Mouse (Mus musculus): Measurements from ENCODE around the gene Rpl32. TPM values are rescaled to one million over a fixed set of nuclear protein-coding genes. Genes with fewer than 3 reads are reported as not detected.

The Rpl32 gene
- polyA plus RNA-seq, 1 experiment from 2014 or later: 1,114 TPM

DNA sequence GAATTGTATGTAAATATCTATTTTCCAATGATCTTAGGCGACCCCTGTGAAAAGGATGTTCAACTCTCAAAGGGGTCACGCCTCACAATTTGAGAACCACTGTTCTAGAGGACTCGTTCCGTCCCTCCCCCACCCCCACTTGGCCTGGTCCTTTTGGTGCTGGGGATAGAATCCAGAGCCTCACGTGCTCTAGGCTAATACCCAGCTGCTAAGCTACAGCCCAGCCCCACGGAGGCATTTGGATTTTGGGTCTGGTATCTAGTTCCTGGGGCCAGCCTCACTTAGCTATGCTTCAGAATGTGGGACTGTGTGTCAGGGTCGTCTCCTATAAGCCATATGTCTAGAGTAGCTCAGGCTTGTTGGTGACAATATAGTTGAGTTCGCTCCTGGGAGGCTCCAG lies 3.1 kb upstream of the Rpl32 start:
- no peak overlapping the region for H3K4me3 ChIP-seq (replicated peaks)
- peaks cover 11% of the 10 kb centered on the region for H3K36me3 ChIP-seq (replicated peaks)
- H3K9ac ChIP-seq: no peak overlapping the region
- WGBS (ENCODE audit: insufficient replicate concordance): 66% methylated on average over 8 of the region's 8 CpGs
- H3K9me3 ChIP-seq (replicated peaks): no peaks in the 10 kb centered on the region
- H3K27me3 ChIP-seq: no peaks in the 10 kb centered on the region
- H3K27ac ChIP-seq (replicated peaks): no peak overlapping the region
- no peak for ATAC-seq (ENCODE audit: insufficient read depth)
- H3K4me1 ChIP-seq (replicated peaks): peaks cover 32% of the 10 kb centered on the region
- no peak overlapping the region for H3K4me2 ChIP-seq

DNA sequence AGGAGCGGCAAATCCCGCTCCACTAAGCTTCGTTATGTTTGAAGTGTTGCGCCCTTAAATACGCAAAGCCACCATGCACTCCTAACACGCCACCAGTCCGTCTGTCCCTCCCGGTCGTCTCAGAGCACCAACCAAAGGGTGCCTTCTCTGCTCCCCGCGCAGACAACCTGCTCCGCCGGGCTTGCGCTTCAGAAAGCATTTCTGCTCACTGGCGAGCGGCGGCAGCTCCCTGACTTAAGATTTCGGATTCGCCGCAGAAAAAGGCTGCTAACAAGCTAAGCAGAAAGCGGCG lies 405 bp downstream of the Rpl32 start:
- Histone ChIP-seq H3K27ac (replicated peaks) (peak overlapping the region; percentile 86), H3K27me3 (no peaks in the 10 kb centered on the region), H3K9ac (peak overlapping the region; percentile 95), H3K36me3 (replicated peaks) (peaks cover 43% of the 10 kb centered on the region), H3K4me1 (replicated peaks) (peaks cover 41% of the 10 kb centered on the region), H3K9me3 (replicated peaks) (no peaks in the 10 kb centered on the region), H3K4me2 (peak overlapping the region; percentile 76), H3K4me3 (replicated peaks) (peak overlapping the region; percentile 96)
- WGBS (ENCODE audit: insufficient replicate concordance): under 1% methylated on average over 22 of the region's 22 CpGs
- no peak for ATAC-seq (ENCODE audit: insufficient read depth)

DNA sequence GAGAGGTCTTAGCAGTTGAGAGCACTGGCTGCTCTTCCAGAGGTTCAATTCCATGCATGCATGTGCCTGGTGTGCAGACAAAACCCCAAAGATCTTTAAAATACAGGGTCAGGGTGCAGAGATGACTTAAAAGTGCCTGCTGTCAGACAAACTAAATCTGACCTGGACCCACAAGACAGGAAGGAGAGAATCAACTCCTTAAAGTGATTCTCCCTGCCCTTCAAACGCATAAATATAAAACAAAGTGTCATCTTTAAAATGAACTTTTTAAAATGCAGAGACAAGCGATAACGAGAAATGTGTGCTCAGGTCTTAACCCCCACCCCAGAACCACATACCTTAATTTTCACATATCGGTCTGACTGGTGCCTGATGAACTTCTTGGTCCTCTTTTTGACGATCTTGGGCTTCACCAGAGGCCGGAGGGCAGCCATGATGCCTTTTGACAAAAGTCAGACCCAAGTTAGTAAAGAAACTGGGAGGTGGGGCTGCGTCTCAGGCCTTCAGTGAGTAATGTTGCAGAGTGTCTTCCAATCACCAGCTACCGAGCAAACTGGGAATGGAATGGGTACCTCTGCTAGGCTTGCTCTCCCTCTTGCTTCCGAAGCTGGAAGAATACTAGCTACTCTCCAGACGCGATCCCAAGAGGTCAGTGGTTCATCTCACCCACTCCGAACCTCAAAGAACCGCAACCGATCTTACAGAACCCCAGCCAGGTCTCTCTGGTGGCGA lies 917 bp downstream of the Rpl32 start:
- no peak for ATAC-seq (ENCODE audit: insufficient read depth)
- peaks cover 48% of the 10 kb centered on the region for H3K36me3 ChIP-seq (replicated peaks)
- peak overlapping the region; percentile 95 for H3K9ac ChIP-seq
- no peaks in the 10 kb centered on the region for H3K27me3 ChIP-seq
- H3K4me2 ChIP-seq: peak overlapping the region; percentile 76
- under 1% methylated on average over 15 of the region's 15 CpGs for WGBS (ENCODE audit: insufficient replicate concordance)
- H3K9me3 ChIP-seq (replicated peaks): no peaks in the 10 kb centered on the region
- peaks cover 41% of the 10 kb centered on the region for H3K4me1 ChIP-seq (replicated peaks)
- H3K4me3 ChIP-seq (replicated peaks): peak overlapping the region; percentile 96
- H3K27ac ChIP-seq (replicated peaks): peak overlapping the region; percentile 86

DNA sequence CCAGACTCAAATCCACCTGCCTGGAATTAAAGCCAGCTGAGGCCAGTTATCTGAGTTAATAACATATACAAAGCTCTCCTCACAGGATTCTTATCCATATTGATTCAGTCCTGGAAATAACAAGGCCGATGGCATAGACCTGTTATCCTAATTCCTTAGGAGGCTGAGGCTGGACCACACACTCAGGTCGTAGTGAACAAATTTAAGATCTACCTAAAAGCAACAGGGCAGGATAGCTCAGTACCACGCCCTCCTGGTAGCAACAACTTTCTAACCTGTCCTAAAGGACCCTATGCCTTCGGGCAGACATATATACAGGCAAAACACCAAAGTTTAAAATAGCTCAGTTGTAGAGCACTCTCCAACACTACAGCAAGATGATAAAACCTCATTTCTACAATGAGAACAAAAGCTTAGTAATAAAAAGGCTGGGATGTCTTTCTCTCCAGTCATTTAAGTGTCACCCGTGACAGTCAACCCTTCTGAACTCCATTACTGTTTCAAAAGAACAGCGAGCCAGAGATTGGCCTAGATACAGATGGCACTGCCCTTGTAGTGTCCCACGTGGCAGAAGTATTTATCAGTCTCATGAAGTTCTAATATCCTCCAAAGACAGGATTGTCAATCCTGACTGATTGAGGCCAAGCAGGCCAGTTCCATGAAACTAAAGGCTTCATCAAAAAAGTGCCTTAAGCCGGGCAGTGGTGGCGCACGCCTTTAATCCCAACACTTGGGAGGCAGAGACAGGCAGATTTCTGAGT lies 3.9 kb downstream of the Rpl32 start:
- Histone ChIP-seq H3K9me3 (replicated peaks) (no peaks in the 10 kb centered on the region), H3K4me2 (no peak overlapping the region), H3K9ac (no peak overlapping the region), H3K4me3 (replicated peaks) (no peak overlapping the region), H3K27me3 (no peaks in the 10 kb centered on the region), H3K36me3 (replicated peaks) (peaks cover 73% of the 10 kb centered on the region), H3K4me1 (replicated peaks) (peaks cover 40% of the 10 kb centered on the region), H3K27ac (replicated peaks) (no peak overlapping the region; the same call in 1 of the 2 replicates)
- ATAC-seq (ENCODE audit: insufficient read depth): no peak
- 56% methylated on average over 10 of the region's 10 CpGs for WGBS (ENCODE audit: insufficient replicate concordance)

DNA sequence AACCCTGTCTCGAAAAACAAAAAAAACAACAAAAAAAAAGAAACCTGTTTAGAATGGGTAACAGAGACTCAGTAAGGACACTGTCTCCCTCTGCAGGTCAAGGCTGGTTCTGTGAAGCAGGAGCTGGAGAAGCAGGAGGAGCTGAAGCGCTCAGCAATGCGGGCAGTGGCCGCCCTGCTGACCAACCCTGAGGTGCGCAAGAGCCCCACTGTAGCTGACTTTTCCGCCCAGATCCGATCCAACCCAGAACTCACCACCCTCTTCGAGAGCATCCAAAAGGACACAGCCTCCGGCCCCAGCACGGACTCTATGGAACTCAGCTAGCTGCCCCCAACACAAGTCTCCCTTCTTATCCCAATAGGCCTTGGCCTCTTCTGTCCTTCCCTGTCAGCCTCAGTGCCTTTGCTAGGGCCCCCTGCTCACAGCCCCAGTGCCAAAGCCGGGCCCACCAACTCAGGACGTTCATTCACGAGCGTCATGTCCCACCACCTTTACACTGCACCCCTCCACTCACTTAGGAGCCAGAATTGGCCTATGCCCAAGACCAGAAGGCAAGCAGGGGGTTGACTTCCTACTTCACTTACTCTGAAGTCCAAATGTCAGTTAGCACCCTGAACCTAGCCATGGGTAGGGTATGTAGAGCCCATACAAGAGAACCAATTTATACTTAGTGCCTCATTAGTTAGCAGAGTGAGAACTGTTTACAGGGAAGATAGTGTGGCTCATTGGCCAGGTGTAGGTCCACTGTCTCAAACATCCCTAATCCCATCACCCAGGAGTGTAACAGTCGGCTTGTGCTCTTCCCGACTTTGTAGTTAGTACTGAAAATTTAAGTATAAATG lies 4.8 kb downstream of the Rpl32 start:
- H3K9me3 ChIP-seq (replicated peaks): no peaks in the 10 kb centered on the region
- H3K27ac ChIP-seq (replicated peaks): peak overlapping the region; percentile 9; the same call in 1 of the 2 replicates
- no peak overlapping the region for H3K9ac ChIP-seq
- H3K36me3 ChIP-seq (replicated peaks): peaks cover 82% of the 10 kb centered on the region
- no peak for ATAC-seq (ENCODE audit: insufficient read depth)
- 47% methylated on average over 16 of the region's 16 CpGs for WGBS (ENCODE audit: insufficient replicate concordance)
- H3K27me3 ChIP-seq: no peaks in the 10 kb centered on the region
- peaks cover 33% of the 10 kb centered on the region for H3K4me1 ChIP-seq (replicated peaks)
- H3K4me2 ChIP-seq: no peak overlapping the region
- no peak overlapping the region for H3K4me3 ChIP-seq (replicated peaks)

DNA sequence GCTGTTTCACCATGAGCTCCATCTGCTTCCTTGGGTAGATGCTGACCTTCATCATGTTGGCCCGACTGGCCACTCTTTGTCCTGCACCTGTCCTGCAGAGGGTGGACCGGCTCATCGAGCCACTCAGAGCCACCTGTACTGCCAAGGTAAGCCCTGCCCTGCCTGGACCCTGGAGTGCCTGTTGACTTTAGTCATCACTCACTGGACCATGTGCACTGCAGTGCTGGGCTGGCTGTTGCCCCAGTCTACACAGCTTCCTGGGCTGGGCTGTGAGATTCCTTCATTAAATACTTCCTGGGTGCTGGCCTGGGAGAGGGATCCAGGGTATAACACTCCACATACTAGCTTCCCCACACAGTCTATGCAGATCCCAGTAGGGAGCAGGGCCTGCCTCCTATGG lies 6.7 kb downstream of the Rpl32 start:
- 0 out of 2 replicates have a peak, but pooled peaks have one; percentile 13 for ATAC-seq (ENCODE audit: insufficient read depth)
- Histone ChIP-seq H3K4me1 (replicated peaks) (peaks cover 22% of the 10 kb centered on the region), H3K4me2 (no peak overlapping the region), H3K4me3 (replicated peaks) (no peak overlapping the region), H3K27ac (replicated peaks) (no peak overlapping the region), H3K27me3 (no peaks in the 10 kb centered on the region), H3K36me3 (replicated peaks) (peaks cover 83% of the 10 kb centered on the region), H3K9ac (no peak overlapping the region), H3K9me3 (replicated peaks) (no peaks in the 10 kb centered on the region)
- 91% methylated on average over 3 of the region's 3 CpGs for WGBS (ENCODE audit: insufficient replicate concordance)

DNA sequence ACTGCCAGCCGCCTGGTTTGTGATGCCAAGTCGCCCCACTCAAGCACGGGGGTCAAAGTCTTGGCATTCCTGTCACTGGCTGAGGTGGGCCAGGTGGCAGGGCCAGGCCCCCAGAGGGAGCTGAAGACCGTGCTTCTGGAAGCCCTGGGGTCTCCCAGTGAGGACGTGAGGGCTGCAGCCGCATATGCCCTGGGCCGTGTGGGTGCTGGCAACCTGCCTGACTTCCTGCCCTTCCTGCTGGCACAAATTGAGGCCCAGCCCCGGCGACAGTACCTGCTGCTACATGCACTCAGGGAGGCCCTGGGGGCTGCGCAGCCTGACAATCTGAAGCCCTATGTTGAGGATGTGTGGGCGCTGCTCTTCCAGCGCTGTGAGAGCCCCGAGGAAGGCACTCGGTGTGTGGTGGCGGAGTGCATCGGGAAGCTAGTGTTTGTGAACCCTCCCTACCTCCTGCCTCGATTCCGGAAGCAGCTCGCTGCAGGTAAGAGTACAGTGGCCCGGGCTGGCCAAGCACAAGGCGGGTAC lies 15.8 kb downstream of the Rpl32 start:
- H3K9me3 ChIP-seq (replicated peaks): no peaks in the 10 kb centered on the region
- no peak overlapping the region for H3K4me2 ChIP-seq
- H3K27me3 ChIP-seq: no peaks in the 10 kb centered on the region
- no peaks in the 10 kb centered on the region for H3K4me1 ChIP-seq (replicated peaks)
- WGBS (ENCODE audit: insufficient replicate concordance): 80% methylated on average over 21 of the region's 21 CpGs
- peaks cover 17% of the 10 kb centered on the region for H3K36me3 ChIP-seq (replicated peaks)
- H3K4me3 ChIP-seq (replicated peaks): no peak overlapping the region
- ATAC-seq (ENCODE audit: insufficient read depth): no peak
- no peak overlapping the region for H3K27ac ChIP-seq (replicated peaks)
- no peak overlapping the region for H3K9ac ChIP-seq

DNA sequence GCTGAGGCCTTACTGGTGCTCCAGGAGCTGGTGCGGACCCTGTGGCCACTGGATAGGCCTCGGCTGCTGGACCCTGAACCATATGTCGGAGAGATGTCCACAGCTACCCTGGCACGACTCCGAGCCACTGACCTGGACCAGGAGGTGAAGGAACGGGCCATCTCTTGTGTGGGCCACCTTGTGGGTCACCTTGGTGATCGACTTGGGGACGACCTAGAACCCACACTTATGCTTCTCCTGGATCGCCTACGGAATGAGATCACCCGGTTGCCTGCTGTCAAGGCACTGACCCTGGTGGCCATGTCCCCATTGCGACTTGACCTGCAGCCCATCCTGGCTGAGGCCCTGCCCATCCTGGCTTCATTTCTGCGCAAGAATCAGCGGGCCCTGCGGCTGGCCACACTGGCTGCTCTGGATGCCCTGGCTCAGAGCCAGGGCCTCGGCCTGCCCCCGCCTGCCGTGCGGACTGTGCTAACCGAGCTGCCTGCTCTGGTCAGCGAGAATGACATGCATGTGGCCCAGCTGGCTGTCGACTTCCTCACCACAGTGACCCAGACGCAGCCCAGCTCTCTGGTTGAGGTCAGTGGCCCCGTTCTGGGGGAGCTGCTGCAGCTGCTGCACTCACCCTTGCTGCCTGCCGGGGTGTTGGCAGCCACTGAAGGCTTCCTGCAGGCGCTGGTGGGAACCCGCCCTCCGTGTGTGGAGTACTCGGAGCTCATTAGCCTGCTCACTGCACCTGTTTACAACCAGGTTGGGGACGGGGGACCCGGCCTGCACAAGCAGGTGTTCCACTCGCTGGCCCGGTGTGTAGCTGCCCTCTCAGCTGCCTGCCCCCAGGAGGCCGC lies 16.5 kb downstream of the Rpl32 start:
- H3K9ac ChIP-seq: no peak overlapping the region
- ATAC-seq (ENCODE audit: insufficient read depth): no peak

DNA sequence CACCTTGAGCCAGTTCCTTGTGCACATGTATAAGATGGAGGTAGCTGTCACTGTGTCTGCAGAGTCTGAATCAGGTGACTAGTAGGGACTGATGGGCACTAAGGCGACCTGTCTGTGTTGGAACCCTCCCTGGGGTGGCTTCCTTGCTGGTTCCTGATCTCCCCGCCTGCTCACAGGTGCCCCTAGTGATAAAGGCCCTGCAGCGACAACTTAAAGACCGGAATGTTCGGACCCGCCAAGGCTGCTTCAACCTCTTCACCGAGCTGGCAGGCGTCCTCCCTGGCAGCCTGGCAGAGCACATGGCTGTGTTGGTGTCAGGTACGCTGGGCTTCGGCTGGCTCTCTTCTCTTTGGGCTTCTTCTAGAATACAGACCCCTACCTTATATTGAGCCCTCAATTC lies 17.5 kb downstream of the Rpl32 start:
- no peak overlapping the region for H3K4me2 ChIP-seq
- WGBS (ENCODE audit: insufficient replicate concordance): 65% methylated on average over 10 of the region's 10 CpGs
- no peaks in the 10 kb centered on the region for H3K27me3 ChIP-seq
- no peak for ATAC-seq (ENCODE audit: insufficient read depth)
- no peak overlapping the region for H3K9ac ChIP-seq
- H3K4me1 ChIP-seq (replicated peaks): no peaks in the 10 kb centered on the region
- H3K4me3 ChIP-seq (replicated peaks): no peak overlapping the region
- H3K9me3 ChIP-seq (replicated peaks): no peaks in the 10 kb centered on the region
- H3K27ac ChIP-seq (replicated peaks): no peak overlapping the region
- peaks cover 20% of the 10 kb centered on the region for H3K36me3 ChIP-seq (replicated peaks)

More for the DNA sequence above, 16.5 kb downstream of the Rpl32 start:
- no peak overlapping the region for H3K27ac ChIP-seq (replicated peaks)
- no peaks in the 10 kb centered on the region for H3K4me1 ChIP-seq (replicated peaks)
- H3K27me3 ChIP-seq: no peaks in the 10 kb centered on the region
- peaks cover 17% of the 10 kb centered on the region for H3K36me3 ChIP-seq (replicated peaks)
- WGBS (ENCODE audit: insufficient replicate concordance): 81% methylated on average over 34 of the region's 34 CpGs
- H3K9me3 ChIP-seq (replicated peaks): no peaks in the 10 kb centered on the region
- no peak overlapping the region for H3K4me3 ChIP-seq (replicated peaks)
- no peak overlapping the region for H3K4me2 ChIP-seq

DNA sequence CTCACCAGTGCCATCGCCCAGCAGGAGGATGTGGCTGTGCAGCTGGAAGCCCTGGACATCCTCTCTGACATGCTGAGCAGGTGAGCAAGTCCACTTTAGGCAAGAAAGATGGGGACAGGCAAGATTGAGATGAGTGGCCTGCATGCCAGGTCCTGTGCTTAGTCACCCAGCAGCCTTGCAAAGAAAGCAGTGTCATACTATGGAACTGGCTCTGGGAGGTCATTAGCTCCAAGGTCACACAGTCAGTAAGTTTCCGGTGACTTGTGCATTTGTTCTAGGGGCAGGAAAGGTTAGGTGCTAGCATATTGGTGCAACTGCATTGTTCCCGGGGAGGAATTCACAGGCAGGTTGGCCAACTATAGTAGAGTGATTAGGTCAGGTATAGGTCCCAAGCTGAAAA lies 25.8 kb downstream of the Rpl32 start:
- Histone ChIP-seq H3K9me3 (replicated peaks) (no peaks in the 10 kb centered on the region), H3K36me3 (replicated peaks) (peaks cover 15% of the 10 kb centered on the region), H3K27me3 (no peaks in the 10 kb centered on the region), H3K27ac (replicated peaks) (no peak overlapping the region), H3K4me2 (no peak overlapping the region), H3K4me1 (replicated peaks) (no peaks in the 10 kb centered on the region), H3K9ac (no peak overlapping the region), H3K4me3 (replicated peaks) (no peak overlapping the region)
- WGBS (ENCODE audit: insufficient replicate concordance): 74% methylated on average over 3 of the region's 3 CpGs
- no peak for ATAC-seq (ENCODE audit: insufficient read depth)
